Mouse (Mus musculus): ENCODE data around the gene Ptprcap. TPM values are rescaled to one million over a fixed set of nuclear protein-coding genes. Genes with fewer than 3 reads are reported as not detected.

Gene Ptprcap
- total RNA-seq, 2 experiments from 2014 or later = 0.49 to 2.0 TPM

- no peak for DNase-seq
Measured at GRCm38 (mm10) chr19:4166678-4167476, 13.5 kb downstream of the Ptprcap start.

DNA sequence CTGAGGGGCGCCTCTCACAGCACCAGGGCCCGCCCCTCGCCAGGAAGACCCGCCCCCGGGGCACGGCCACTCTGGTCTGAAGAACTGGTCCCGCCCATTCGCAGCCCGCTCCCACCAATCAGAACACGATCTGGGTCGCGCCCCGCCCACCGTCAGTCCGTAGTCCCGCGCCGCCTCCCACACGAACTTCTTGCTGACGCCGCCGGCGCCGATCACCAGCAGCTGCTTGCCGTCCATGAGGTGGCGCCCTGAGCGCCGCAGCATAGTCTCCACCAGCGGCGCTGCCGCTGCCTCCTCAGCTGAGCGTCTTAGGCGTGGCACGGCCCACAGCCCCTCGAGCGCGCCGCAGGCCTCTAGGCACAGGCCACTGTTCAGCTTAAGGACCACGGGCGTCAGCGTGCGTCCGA is 16.0 kb downstream of the Ptprcap start:
- DNase-seq = peak; percentile 99

DNA sequence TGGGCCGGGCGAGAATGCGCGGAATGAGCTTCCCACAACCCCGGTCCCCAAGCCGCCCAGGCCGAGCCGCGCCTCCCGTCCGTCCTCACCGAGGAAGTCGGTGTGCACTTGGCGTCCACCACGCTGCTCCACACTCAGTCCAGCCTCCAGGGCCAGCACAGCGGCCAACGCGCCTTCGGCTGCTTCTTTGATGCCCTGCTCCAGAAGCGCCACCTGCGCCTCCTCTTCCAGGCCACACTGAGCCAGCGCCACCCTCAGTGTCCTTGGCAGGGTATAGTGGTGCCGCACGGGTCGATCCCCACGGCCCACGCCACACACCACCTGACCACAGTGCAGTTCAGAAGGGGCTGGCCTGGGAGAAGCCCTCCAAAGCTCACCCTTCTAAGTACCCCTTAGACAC is 16.4 kb downstream of the Ptprcap start:
- no peak for DNase-seq

- no peak for DNase-seq
Measured at GRCm38 (mm10) chr19:4170723-4171392, 17.5 kb downstream of the Ptprcap start.

- DNase-seq = peak; percentile 63
Measured at GRCm38 (mm10) chr19:4171393-4172290, 18.2 kb downstream of the Ptprcap start.

GRCm38 (mm10) chr19:4172925-4173324 is 19.5 kb downstream of the Ptprcap start:
- DNase-seq = no peak

GRCm38 (mm10) chr19:4175368-4175947 is 22.1 kb downstream of the Ptprcap start, which contains the start of gene Carns1:
Gene Carns1 (minus strand): TSS chr19:4175479.
- peak; percentile 50 for DNase-seq

- DNase-seq = no peak
Measured at GRCm38 (mm10) chr19:4180411-4180810, 27.0 kb downstream of the Ptprcap start.

DNA sequence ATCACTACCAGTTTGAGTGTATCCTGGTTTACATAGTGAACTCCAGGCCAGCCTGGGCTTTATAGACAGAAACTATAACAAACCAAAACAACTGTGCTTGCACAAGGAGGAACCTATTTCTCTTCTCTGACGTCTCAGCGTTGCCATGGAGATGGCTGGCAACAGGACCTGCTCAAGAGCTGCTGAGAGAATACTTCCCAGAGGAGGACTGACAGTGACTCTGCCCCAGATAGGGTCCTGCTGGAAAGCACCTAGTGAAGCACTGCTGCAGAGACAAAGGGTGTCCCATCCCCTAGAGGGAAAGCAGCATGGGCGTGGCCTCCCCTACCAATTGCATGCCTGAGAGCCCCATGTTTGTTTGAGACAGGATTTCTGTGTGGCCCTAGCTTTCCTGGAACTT is 28.5 kb downstream of the Ptprcap start:
- no peak for DNase-seq

GRCm38 (mm10) chr19:4183689-4184088 is 30.3 kb downstream of the Ptprcap start:
- no peak for DNase-seq

GRCm38 (mm10) chr19:4184976-4185975 is 31.9 kb downstream of the Ptprcap start:
- DNase-seq = no peak

DNA sequence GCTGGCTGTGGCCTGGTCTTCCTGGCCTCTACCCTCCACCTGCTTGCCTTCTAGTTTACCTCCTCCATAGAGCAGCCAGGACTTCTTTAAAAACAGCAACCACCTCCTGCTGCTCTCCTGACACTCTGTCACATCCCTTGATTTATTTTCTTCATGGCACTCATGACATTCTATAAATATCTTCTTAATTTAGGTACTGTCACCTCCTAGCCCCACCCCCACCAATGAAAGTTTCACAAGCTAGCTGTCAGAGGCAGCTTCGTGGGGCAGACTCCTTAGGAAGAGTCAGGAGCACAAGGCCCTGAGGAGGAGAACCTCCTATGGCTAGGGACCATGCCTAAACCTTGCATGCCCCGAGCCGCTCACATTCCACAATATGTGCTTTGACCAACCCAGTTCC is 33.9 kb downstream of the Ptprcap start:
- no peak for DNase-seq

DNA sequence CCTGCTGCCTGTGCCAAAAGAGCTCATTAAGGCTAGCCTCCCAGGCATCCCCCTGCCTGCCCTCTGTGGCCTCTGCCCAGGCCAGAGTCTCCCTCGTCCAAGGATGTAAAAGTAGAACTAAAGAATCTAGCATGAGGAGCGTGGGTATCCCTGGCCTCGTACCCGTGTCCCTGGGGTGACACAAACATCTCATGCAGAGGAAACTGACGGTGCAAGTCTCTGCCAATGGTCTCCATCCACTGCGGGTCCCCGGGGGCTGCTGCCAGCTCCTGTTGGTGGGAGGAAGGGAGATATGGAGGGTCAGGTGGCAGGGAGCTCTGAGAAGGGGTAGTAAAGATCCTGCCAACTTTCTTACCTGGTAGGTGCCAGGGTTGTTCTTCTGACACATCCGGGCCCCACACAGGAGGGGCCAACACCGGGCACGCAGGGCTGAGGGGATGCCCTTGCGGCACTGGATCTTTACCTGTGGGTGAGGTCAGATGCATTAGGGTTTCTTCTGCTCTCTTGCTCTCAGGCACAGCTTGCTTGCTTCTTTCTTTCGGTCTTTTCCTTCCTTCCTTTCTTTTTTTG is 35.7 kb downstream of the Ptprcap start:
- no peak for DNase-seq

GRCm38 (mm10) chr19:4190831-4191334 is 37.5 kb downstream of the Ptprcap start, which contains the start of gene Tbc1d10c:
Gene Tbc1d10c (minus strand): TSS chr19:4191284.
- DNase-seq = no peak

DNA sequence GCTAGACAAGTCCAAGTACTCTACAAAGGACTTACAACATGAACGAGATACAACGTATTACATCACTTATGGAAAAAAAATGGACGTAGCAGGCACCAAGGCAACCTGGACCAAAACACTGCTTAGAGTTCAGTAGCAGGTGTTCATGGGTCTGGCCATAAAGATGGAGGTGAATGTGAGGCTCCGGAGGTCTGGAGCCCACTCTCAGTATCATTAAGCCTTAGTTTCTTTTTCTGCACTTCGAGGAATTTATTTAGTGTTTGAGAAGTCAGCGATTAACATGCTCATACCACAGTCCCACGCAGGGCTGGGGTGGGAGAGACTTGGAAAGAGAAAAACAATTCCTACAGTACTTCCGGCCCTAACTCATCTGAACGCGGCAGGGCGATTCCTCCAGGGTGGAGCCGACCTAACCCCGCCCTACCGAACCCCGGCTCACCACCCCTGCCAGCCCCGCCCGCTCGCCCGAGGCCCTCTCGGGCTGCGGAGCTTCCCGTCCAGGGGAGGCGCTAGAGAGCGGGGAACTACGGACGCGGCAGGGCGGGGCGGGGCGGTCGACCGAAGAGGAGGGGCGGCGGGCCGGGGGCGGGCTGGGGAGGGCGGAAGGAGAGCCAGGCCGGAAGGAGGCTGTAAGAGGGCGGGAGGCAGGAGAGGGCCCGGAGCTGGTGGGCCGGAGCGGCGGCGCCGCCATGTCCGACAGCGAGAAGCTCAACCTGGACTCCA is 38.3 kb downstream of the Ptprcap start, which contains the start of gene Ppp1ca:
Gene Ppp1ca, plus strand, starts transcription at position 538 of the 723 bp plus-strand sequence.
- DNase-seq = peak; percentile 99

DNA sequence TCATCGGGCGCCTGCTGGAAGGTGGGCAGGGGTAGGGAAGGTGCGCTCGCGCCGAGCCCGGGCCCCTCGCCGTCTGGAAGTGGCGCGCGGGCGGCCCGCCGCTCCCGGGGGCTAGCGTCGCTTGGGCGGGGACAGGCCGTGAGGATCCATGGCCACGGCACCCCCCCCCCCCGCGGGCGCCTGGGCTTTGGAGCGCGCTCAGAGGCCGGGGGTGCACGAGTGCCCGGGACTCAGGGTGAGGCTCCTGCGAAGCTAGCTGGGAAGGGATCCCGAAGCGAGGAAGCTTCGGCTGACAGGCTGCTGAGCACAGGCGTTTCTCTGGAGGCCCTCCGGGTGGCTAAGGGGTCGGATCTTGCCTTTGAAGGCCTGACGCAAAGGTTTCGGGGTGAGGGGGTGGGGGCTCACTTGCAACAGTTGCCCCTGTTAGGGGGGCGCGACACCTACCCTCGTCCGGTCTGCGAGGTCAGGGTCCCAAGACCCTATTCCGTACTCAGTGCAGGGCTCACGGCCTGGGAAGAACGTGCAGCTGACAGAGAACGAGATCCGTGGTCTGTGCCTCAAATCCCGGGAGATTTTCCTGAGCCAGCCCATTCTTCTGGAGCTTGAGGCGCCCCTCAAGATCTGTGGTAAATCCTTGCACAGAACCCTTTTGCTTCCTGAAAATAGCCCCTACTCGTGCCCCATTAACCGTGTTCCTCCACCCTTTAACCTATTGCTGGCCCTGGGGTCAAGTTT is 39.0 kb downstream of the Ptprcap start:
- DNase-seq = no peak

DNA sequence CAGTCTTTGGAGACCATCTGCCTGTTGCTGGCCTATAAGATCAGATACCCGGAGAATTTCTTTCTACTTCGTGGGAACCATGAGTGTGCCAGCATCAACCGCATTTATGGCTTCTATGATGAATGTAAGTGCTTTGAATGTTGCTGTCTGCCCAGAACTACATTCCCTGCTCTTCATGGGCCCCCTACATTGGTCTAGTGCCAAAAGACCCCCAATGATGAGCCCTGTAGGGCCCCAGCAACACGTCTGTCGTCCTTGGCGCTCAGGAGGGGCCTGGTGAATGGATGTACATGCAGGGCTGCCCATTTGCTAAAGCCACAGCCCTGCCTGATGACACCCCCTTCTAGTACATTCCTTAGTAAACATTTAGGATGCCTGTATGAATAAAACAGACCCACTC is 39.7 kb downstream of the Ptprcap start:
- DNase-seq = no peak

- DNase-seq = no peak
Measured at GRCm38 (mm10) chr19:4194021-4194724, 40.8 kb downstream of the Ptprcap start.
